Mouse (Mus musculus): Measurements from ENCODE around the gene Ranbp3.

Ranbp3 gene

DNA sequence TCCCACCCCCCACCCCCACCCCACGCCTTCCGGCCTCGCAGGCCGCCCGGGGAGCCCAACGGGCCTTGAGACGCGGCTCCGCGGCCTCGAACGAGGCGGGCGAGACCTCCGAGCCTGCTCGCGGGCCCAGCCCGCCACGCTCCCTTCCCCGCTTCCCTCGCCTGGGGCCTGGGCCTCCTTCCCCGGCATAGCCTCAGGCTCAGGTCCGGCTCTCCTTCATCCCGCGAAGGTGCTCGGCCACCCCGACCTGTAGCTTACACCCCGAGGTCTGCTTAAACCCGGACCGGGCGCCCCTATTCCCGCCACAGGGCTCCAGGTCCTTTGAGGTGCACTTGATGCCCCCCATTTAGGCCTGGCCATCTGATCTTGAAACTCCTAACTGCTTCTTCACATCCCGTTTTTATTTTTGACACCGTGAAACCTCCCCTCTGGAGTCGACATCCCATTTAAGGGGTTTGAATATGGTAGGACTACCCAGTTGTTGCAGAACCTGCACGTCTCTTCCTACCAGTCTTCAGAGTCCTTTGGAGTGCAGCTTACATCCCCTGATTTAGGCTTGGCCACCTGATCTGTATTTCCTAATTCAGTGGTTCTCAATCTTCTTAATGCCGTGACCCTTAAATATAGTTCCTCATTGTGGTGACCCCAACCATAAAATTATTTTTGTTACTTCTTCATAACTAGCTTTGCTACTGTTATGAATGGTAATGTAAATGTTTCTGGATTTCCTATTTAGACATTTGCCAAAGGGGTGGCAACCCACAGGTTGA is 738 bp downstream of the Ranbp3 start:
- no peak for DNase-seq (ENCODE audit: low spot score in 2 of 2)

DNA sequence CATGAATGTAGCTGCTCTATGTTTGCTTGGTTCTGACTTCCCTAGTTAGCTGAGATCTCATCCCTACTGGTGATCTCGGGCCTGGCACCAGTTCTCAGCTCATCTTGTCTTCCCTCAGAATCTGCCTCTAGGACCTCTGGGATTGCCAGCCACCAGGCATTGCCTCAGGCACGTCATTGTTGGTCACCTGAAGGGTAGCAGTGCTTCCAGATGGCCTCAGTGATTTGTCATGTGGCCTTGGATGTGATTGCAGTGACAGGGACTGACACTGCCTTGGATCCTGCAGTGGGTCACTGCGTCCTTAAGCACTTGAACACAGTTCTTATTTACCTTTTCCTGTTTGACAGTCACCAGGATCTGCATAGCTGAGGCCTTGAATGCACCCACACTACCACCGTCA is 8.7 kb downstream of the Ranbp3 start:
- no peak for DNase-seq (ENCODE audit: low spot score in 2 of 2)

DNA sequence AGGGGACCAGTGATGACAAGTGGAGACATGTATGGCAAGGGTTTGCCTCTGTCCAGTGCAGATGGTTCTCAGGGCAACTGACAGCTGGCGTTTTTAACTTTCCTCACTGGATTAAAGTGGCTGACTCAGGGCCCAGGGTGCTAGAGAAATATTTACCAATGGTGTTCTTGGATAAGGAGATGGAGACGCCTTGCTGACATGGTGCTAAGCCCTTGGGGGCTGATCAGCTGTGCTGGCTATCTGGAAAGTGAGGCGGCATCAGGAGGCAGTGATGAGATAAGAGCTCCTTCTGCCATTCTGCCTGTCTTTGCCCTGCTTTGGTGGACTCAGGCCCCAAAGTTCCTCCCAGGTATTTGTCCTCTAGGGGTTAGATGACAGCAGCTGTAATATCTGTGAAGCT is 9.8 kb downstream of the Ranbp3 start:
- DNase-seq (ENCODE audit: low spot score in 2 of 2) = no peak

DNA sequence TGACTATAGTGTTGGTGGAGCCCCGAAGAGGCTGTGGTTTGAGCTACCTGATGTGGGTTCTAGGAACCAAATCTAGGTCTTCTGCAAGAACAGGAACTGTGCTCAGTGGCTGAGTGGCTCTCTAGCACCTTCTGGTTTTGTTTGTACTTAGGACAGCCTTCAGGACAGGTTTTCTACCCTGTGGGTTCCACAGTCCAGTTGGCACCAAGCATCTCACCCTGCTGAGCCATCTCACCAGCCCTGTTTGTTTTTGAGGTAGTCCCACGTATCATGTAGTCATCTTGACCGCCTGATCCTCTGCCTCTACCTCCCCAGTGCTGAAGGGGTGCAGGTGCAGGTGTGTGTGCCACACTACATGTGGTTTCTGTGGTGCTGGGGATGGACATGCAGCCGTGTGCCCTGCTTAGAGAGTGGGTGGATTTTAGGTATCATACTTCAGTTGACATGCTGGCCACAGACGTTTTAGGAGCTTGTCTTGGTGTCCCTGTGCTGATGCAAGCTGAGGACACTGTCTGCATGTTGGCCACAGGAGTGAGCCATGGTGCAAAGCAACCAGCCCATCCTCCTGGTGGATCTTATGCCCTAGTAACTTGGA is 10.5 kb downstream of the Ranbp3 start:
- DNase-seq (ENCODE audit: low spot score in 2 of 2) = no peak

DNA sequence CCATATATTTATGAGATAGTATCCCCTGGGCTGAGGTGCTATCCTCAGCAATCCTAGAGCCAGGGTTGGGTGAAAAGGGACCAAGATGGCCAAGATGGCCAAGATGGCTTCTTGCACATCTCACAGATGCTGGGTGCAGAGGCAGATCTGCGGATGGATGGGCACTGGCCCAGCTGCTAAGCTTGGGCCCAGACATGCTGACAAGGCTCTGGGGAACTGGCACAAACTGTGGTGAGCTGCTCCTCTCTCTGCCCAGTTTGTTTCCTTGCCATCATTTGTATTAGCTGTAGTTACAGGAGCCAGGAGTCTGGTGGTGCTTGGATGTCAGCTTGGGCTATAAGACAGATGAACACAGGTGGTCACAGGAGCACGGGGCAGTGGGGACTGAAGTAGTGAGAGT is 11.6 kb downstream of the Ranbp3 start:
- DNase-seq (ENCODE audit: low spot score in 2 of 2) = no peak

DNA sequence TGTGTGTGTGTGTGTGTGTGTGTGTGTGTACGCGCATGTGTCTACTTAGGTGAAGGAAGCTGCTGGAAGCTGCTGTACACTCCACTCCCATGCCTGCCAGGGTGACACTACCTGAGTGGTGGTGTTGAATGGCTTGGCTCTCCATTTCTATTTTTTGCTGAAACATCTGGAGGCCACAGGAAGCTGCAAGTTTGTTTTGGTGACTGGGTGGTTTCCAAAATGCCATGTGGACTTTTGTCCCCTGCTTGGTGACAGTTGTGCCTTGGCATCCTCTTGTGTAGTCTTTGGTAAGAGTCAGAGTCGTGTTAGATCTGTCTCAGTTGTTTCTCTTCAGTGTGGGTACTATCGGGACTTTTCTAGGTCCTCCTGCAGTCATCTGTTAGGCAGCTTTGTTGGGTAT is 13.7 kb downstream of the Ranbp3 start:
- no peak for DNase-seq (ENCODE audit: low spot score in 2 of 2)

DNA sequence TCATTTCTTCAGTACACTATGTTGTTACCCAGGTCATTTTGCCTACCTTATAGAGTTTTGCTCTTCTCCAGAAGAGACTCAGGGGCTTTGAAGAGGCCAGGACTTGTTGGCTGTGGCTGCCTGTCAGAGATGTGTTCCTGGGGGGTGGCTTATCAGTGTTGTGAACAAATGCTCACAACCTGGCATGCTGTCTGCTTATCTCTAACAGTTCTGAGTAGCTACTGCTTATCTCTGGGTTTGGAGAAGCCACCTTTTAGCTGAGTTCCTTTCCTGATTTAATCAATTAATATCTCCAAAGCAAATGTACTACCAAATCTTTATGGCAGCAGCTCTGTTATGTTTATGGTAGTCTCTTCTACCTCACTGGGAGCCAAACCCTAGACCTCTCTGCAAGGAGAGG is 15.0 kb downstream of the Ranbp3 start:
- no peak for DNase-seq (ENCODE audit: low spot score in 2 of 2)

DNA sequence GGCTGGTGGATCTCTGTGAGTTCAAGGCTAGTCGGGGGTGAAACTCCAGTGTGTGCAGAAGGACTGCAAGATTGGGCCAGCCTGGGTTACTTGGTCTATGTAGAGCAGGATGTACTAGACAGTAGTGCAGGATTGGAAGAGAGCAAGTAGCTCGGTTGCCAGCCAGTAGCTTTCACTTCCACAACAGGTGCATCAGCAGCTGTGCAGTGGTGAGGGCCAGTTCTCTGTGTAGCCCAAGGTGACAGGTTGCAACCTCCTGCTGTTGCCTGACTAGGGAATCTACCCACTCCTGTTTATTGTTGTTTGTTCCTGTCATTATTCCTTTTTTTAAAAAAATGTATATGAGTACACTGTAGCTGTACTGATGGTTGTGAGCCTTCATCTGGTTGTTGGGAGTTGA is 15.6 kb downstream of the Ranbp3 start:
- DNase-seq (ENCODE audit: low spot score in 2 of 2) = no peak

DNA sequence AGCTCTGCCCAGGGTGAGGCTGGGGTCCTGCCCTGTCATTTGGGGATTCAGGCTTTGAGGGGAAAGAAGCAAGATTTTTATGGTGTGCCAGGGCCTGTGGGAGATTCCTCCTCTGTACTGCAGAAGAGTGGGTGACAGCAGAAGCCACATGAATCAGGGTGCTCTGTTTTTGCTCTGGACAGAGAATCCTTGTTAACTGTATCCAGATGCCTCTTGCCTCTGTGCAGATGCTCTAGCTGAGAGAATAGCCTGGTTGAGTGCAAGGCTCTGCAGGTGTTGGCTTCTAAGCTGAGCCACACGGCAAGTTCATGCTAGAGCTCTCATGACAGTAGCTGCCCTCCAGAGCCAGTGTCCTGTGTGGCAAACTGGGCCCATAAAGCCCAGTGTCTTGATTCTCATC is 20.3 kb downstream of the Ranbp3 start:
- DNase-seq (ENCODE audit: low spot score in 2 of 2) = no peak

DNA sequence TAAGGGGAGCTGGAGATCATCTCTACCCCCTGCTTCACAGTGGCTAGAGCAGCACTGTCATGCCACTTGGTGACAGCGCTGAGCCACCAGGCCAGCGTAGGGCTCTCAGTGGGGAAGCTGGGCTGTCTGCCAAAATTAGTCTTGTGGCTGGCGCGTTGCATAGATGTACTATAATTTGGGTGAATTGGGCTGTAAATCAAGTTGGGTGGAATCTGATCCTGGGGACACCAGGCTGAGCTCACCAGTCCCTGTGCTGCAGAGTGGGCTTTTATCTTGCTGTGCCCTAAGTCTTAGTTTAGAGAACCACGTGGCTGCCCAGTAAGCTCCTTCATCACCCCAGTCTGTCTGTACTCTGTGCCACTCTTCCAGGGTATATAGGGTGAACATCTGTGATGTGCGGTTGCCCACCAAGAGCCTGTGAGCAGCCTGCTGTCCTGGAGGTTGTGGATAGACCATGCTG is 20.8 kb downstream of the Ranbp3 start:
- peak in 1 of 2 experiments; percentile 40 for DNase-seq (ENCODE audit: low spot score in 2 of 2)

DNA sequence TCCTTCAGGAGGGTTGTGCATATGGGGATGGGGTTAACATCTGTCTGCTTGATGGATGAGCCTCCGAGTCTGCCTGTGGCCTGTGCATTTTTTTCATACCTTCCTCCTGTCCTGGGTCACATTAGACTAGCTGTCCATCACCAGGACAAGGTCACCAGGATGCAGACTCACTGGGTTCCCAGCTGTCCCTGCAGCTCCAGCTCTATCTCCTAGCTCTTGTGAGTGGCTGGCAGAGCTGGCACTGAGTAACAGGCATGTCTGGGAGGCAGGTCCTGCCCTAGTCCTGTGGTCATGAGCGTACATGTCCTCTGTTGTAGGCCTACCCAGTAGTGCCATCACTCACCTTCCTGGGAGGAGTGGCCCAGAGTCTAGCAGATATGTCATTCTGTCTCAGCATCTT is 27.4 kb downstream of the Ranbp3 start:
- DNase-seq (ENCODE audit: low spot score in 2 of 2) = no peak

DNA sequence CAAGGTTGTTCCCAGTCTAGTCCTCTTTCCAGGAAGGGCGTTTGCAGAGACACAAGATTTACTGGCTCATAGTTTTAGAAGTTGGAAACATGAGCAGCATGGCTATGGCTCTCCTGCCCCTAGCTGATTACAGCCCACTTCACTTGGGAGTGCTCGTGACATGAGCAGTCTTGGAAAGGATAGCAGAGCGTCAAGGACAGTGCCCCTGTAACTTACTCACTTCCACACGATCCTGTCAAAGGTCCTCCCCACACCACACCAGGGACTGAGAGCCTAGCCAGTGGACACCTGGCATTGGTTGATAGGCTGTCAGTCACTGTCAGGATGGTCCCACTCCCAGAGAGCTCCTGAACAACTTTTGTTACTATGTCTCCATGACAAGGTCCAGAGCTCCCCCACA is 29.9 kb downstream of the Ranbp3 start:
- DNase-seq (ENCODE audit: low spot score in 2 of 2) = no peak

DNA sequence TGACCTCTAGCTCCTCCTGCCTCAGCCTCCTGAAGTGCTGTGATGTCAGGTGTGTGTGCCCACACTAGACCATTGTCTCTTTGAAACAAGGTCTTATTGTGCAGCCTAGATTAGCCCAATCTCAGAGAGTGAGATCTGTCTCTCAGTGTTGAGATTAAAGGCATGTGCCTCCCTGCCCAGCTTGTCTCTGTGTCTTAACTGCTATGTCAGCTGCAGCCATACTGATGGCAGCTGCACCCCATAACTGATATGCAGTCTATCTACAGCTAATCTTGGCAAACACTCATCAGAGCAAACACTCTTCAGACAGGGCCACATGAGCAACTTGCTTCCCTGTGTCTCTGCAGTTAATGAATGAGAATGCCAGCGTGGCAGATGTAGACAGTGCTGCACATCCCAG is 33.4 kb downstream of the Ranbp3 start:
- no peak for DNase-seq (ENCODE audit: low spot score in 2 of 2)

DNA sequence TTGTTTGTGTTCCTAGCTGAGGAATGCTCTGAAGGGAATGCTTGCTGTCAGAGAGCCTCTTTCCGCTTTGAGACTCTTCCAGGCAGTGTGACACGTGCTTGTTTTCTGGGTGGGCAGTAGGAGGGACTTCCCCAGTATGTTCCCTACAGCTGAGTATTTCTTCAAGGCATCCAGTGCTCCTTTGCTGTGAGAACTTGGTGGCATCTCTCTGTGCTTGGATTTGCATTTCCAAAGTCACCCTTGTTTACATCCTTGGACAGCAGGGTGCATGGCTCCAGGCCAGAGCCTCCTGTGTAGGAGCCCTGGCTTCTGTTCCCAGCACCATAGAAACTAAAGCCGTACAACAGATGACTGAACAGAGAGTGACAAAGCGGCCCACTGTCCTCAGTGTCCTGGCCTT is 35.6 kb downstream of the Ranbp3 start:
- DNase-seq (ENCODE audit: low spot score in 2 of 2) = no peak

DNA sequence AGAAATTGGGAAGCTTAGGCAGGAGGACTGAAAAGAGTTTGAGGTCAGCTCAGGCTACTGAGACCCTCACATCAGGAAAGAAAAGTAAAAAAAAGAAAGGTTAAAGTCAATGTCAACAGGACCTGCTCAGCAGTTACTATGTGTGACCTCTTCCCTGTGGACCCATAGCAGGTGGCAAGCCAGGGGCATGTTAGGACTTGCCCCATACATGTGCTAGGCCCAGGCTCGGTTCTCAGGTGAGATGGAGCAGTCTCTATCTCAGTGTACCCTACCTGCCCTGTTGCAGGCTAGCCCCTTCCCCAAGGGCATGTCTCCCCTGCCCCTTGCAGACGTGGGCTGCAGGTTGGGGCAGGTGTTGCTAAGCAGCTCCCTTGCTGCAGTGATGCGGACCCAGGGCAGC is 36.6 kb downstream of the Ranbp3 start:
- no peak for DNase-seq (ENCODE audit: low spot score in 2 of 2)

DNA sequence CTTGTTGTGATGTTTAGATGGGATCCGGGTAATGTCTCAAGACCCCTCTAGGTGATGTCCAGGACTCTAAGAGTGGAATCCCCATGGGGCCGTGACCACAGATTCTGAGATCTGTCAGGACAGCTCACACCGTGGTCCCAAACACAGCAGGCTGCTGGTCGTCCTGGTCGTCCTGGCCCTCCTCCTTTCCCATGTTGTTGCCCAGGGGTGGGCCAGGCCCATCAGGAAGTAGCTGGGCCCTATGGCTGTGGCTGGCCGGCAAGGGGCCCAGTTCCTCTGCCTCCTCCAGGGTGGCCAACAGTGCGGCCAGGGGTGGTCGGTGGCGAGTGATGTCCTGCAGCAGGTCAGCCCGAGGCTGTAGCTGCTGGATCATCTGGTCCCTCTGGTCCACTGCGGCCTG is 42.3 kb downstream of the Ranbp3 start:
- DNase-seq (ENCODE audit: low spot score in 2 of 2) = no peak

DNA sequence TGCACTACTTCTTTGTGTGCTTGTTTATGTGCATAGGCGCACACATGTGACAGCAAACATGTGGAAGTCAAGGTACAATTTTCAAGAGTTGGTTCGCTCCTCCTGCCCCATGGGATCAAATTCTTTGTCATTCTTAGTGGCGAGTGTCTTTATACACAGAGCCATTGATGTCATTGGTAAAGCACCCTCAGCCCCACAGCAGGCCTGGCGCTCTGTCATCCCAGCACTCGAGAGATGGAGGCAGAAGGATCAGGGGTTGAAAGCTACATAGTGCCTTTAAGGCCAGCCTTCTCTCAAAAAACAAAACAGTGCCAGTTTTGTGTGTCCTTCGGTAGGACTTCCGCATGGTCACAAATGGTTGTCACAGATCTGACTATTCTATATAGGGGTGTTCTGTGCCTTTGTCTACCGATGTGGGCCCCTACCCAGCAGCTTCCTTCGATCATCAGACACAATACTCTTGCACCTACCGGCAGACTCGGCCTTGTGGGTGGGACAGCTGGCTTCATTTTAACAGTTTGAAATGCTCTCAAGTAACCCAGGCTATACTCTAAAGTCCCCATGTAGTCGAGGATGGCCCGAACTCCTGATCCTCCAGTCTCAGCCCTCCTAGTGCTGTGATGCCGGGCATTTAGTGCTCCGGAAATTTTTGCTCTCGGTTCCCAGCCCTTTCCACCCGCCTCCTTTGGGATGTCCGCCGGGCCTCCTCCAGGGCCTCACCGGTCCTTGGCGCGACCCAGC is 43.0 kb downstream of the Ranbp3 start:
- DNase-seq (ENCODE audit: low spot score in 2 of 2) = no peak

DNA sequence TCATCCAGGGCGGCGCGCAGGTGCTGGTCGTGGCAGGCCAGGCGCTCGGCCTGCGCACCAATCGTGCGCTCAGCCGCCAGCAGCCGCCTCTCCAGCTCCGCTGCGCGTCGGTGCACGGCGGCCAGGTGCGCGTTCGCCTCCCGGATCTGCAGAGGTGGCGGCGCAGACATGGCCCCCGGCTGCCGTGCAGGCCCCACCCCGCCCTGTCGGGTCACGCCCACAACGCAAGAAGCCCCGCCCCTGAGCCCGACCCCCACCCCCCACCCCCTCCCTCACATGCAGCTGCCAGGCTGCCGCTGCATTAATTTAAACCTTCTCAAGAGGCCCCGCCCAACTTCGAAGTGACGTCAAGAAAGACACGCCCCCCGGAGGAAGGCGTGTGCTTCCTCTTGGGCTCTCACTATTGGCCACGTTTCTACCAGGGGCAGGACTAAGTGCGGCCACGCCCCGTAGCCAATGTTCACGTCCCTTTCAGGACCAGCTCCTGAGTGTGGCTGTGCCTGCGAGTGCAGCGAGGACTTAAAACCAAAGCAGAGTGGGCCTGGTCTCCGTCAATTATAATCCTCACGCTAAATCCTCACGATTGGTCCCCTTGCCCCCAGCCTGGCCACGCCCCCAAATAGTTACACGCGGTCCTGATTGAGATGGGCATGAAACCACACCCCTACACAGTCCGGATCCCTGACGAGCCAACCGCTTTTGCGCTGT is 43.7 kb downstream of the Ranbp3 start:
- peak; percentile 97 to 99 for DNase-seq (ENCODE audit: low spot score in 2 of 2)

DNA sequence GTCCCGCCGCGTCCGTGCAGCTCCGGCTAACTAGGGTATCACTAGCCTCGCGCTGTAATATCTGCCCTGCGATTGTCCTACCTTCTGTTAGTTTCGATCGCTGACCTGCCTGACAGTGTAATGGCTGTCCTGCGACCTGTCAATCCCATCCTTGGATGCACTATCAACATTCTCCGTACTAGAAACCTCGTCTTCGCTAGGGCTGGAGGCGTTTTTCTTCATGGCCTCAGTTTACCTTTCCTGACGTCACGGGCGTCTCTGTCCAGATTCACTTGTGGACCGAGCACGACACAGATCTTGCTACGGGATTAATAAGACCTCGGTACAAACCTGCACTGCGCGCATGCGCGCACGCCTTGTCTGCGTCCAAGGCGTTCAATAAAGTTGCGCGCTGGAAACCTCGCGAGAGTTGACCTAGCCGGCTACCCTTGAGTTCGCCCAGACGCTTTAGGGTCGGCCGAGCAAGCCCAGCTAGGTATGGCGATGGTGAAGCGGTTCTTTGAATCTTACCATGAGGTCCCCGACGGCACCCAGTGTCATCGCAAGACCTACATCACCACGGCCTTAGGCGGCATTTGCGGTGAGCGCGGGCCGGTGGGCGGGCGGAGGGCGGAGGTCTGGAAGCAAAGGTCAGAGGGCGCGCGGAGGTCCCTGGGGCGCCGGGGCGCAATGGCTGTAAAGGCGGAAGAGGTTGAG is 44.4 kb downstream of the Ranbp3 start, which contains the start of the genes Ndufa11 and Vmac:
Ndufa11 (plus strand) TSS at position 405 of the 696 bp plus-strand sequence.
Vmac (minus strand) TSS at position 660 of the 696 bp plus-strand sequence.
- DNase-seq (ENCODE audit: low spot score in 2 of 2) = peak; percentile 88 to 92

DNA sequence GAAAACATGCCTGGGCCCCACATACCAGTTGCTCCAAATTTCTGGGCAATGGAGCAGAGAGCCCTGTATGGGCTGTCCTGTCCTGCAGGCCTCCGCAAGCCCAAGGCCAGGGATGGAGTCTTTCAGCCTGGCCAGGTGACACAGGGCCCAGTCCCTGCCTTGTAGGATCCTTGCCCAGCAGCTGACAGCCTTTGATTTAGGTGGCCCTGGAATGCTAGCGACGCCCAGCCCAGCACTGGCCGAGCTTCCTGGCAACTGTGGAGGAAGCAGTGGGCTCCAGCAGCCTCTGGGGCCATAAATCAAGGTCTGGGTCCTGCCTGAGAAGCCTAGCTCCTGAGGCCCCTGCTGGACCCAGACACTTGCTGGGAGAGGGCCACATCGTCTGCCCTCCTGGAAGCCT is 49.3 kb downstream of the Ranbp3 start:
- no peak for DNase-seq (ENCODE audit: low spot score in 2 of 2)

DNA sequence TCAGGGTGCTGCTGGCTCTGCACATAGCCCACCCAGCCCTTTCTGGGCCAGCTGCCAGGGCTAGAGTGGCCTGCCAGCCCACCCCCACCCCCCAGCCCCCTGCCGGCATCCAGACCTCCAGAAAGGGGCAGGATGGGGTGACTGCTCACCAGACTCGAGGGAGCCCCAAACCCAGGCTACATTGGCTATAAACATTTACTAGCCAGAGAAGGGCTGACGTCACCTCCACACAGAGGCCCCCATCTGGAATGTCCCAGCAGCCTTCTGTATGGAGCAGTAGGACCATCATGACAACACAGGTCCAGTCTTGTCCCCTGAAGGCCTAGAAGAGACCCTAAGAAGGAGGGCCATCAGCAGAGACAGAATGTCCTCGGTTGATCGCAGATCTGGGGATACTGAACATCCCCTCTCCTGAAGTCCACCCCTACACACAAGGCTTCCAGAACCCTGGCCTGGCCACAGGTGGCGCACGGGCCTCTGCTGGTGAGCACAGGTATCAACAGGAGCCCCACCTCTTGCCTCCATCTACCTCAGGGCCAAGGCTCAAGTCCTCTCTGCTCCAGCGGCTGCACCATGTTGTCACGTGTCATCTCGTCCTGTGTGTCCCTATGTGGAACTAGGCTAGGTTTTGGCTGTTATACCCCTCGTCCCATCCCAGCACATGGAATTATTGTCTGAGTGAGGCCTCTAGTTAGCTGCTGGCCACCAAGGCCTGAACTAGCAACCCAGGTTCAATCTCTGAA is 50.5 kb downstream of the Ranbp3 start:
- DNase-seq (ENCODE audit: low spot score in 2 of 2) = no peak

Data from frontal cortex, postnatal 14 days (tissue).